Mouse (Mus musculus): Measurements from ENCODE around the gene Pde4a.
A peak's percentile ranks its signal among the peaks of the same experiment; 100 is the strongest.
"Not testable (repeated sequence)": the region's sequence is repeated elsewhere in the genome, so short reads cannot be mapped to it uniquely, and the experiment has no call there.

The Pde4a gene

GRCm38 (mm10) chr9:21183905-21184413, 18.4 kb downstream of the Pde4a start:
- no peak for DNase-seq (ENCODE audit: low spot score)

- DNase-seq (ENCODE audit: low spot score): no peak
Measured at GRCm38 (mm10) chr9:21184733-21185132, 19.2 kb downstream of the Pde4a start.

- no peak for DNase-seq (ENCODE audit: low spot score)
Measured at GRCm38 (mm10) chr9:21185436-21185835, 19.9 kb downstream of the Pde4a start.

GRCm38 (mm10) chr9:21189905-21190304, 24.4 kb downstream of the Pde4a start:
- DNase-seq (ENCODE audit: low spot score): no peak

GRCm38 (mm10) chr9:21190670-21191069, 25.2 kb downstream of the Pde4a start:
- no peak for DNase-seq (ENCODE audit: low spot score)

- no peak for DNase-seq (ENCODE audit: low spot score)
Measured at GRCm38 (mm10) chr9:21193786-21194185, 28.3 kb downstream of the Pde4a start.

GRCm38 (mm10) chr9:21194787-21195493, 29.4 kb downstream of the Pde4a start:
- no peak for DNase-seq (ENCODE audit: low spot score)

GRCm38 (mm10) chr9:21195736-21196505, 30.4 kb downstream of the Pde4a start:
- DNase-seq (ENCODE audit: low spot score): not testable (repeated sequence)

GRCm38 (mm10) chr9:21196521-21197433, 31.3 kb downstream of the Pde4a start:
- no peak for DNase-seq (ENCODE audit: low spot score)

GRCm38 (mm10) chr9:21197981-21198380, 32.5 kb downstream of the Pde4a start:
- DNase-seq (ENCODE audit: low spot score): peak; percentile 14

GRCm38 (mm10) chr9:21198960-21199359, 33.4 kb downstream of the Pde4a start:
- DNase-seq (ENCODE audit: low spot score): no peak

- no peak for DNase-seq (ENCODE audit: low spot score)
Measured at GRCm38 (mm10) chr9:21204156-21204527, 38.6 kb downstream of the Pde4a start.

GRCm38 (mm10) chr9:21204528-21205272, 39.2 kb downstream of the Pde4a start:
- no peak for DNase-seq (ENCODE audit: low spot score)

GRCm38 (mm10) chr9:21206848-21207247, 41.3 kb downstream of the Pde4a start:
- no peak for DNase-seq (ENCODE audit: low spot score)

- DNase-seq (ENCODE audit: low spot score): no peak
Measured at GRCm38 (mm10) chr9:21208626-21209025, 43.1 kb downstream of the Pde4a start.

GRCm38 (mm10) chr9:21210821-21211220, 45.3 kb downstream of the Pde4a start:
- DNase-seq (ENCODE audit: low spot score): no peak

- no peak for DNase-seq (ENCODE audit: low spot score)
Measured at GRCm38 (mm10) chr9:21211624-21212023, 46.1 kb downstream of the Pde4a start.

- DNase-seq (ENCODE audit: low spot score): no peak
Measured at GRCm38 (mm10) chr9:21213617-21214190, 48.2 kb downstream of the Pde4a start.

- peak; percentile 14 for DNase-seq (ENCODE audit: low spot score)
Measured at GRCm38 (mm10) chr9:21216050-21216841, 50.7 kb downstream of the Pde4a start.

GRCm38 (mm10) chr9:21219820-21220219, 54.3 kb downstream of the Pde4a start:
- DNase-seq (ENCODE audit: low spot score): no peak

All from MN1 (cell line).